Mouse (Mus musculus) cerebellum, adult (tissue): ENCODE results near the gene Prap1.

ENCODE experiments used
- ATAC-seq: cut with Nextera tagmentation; 2 replicates; pipeline ENCODE4 v1.9.2; 2017; ENCODE audit warnings: mild to moderate bottlenecking, moderate library complexity, mixed read lengths; ENCODE audit not compliant: insufficient number of reproducible peaks, low FRiP score, low TSS enrichment

The Prap1 gene

GRCm38 (mm10) chr7:140081408-140082241 lies 11.6 kb upstream of the Prap1 start:
- 0 out of 2 replicates have a peak, but pooled peaks have one; percentile 13 for ATAC-seq

- ATAC-seq = peak; percentile 84
Observed at GRCm38 (mm10) chr7:140082242-140082678, 10.9 kb upstream of the Prap1 start, which contains the start of gene Caly. Gene Caly (minus strand): TSS chr7:140082548.

DNA sequence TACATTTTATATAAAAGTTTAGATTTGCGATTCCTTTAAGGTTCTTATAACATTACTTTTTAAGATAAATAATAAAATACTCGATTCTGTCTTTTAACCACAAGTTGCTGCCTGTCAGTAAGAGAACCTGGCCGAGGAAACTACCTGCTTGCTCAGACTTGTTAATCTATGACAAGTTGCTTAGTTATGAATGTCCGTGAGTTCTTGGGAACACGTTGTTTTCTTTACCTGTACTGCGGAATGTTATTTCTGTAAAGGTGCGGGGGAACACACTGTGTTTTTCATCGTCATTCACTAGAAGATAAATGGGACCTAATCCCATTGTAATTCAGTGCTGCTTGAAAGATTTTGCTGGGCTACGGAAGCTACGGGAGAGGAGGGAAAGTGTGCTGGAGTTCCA lies 2.6 kb upstream of the Prap1 start:
- no peak for ATAC-seq

- no peak for ATAC-seq
Observed at GRCm38 (mm10) chr7:140094954-140095353, 1.8 kb downstream of the Prap1 start.

GRCm38 (mm10) chr7:140095556-140095955 lies 2.4 kb downstream of the Prap1 start:
- ATAC-seq = no peak

- ATAC-seq = no peak
Observed at GRCm38 (mm10) chr7:140096055-140096454, 2.9 kb downstream of the Prap1 start.

DNA sequence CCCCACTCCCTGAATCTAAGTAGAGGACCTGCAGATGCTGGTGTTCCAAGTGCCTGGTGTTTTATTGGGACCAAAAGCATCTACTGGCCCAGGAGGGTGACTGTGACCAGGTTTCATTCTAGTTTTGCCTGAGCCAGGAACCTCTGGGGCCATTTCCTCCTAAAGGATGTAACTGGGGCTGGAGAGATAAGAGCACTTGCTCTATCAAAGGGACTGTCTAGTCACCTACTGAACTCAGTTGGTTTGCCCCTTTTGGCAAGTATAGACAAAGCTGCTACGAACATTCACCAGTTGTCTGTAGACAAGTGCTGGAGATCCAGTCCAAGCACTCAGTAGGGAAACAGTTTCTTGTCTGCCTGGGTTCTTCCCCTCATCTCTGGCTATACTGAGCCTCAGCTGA lies 5.3 kb downstream of the Prap1 start:
- no peak for ATAC-seq

- peak; percentile 46; the same call in 1 of the 2 replicates for ATAC-seq
Observed at GRCm38 (mm10) chr7:140101498-140101897, 8.3 kb downstream of the Prap1 start.

DNA sequence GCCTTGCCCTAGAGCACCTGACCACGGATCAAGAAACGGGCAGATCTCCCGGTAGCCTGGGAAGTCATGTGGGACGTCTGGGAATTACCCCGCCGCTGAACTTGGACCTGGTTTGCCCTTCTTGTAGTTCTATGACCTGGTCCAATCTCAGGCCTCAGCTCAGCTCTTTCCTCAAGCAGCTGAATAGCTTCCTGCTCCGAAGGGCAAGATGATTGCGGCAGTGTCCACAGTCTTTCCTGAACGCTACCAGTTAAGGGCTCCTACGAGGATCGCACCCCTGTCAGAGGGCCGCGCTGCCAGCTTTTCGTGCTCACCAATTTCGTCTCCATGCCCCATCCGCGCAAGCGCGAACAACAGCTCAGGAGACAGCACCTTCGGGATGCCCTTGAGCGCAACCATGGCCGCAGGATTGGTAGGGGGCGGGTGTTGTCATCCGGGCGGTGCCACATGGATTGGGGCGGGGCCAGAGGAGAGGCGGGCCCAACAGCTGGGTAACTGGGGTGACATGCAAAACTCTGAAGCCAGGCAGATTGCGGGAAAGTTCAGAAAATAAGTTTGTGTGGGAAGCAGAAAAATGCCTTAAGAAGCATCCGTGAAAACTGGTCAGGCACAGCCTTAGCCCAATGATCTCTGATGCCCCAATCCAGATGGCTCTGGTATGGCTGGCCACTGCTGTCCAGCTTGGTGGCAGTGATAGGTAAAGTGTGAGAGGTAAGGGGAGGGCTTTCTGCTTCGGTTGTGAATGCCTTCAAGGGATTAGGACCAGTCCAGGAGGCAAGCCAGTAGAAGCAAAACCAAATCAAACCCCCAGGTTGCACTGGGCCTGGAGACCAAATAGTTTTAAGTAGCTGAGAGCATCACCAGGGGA lies 9.0 kb downstream of the Prap1 start, which contains the start of gene Fuom:
Gene Fuom, minus strand, starts transcription at position 449 of the 868 bp plus-strand sequence.
- ATAC-seq = peak; percentile 87

DNA sequence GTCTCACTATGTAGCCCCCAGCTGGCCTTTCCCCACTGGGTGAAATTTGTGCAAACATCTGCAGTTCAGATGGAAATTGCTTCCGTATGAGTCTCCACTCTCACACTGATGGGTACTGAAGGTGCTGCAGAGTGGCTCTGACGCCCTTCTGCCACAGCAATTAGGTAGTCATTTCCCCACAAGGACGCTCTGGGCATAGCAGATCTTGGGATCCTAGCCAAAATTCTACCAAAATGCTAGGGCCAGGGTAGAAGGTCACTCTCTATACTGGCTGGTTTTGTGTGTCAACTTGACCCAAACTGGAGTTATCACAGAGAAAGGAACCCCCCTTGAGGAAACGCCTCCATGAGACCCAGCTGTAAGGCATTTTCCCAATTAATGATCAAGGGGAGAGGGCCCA lies 10.8 kb downstream of the Prap1 start:
- ATAC-seq = no peak

- no peak for ATAC-seq
Observed at GRCm38 (mm10) chr7:140111943-140112342, 18.7 kb downstream of the Prap1 start.

DNA sequence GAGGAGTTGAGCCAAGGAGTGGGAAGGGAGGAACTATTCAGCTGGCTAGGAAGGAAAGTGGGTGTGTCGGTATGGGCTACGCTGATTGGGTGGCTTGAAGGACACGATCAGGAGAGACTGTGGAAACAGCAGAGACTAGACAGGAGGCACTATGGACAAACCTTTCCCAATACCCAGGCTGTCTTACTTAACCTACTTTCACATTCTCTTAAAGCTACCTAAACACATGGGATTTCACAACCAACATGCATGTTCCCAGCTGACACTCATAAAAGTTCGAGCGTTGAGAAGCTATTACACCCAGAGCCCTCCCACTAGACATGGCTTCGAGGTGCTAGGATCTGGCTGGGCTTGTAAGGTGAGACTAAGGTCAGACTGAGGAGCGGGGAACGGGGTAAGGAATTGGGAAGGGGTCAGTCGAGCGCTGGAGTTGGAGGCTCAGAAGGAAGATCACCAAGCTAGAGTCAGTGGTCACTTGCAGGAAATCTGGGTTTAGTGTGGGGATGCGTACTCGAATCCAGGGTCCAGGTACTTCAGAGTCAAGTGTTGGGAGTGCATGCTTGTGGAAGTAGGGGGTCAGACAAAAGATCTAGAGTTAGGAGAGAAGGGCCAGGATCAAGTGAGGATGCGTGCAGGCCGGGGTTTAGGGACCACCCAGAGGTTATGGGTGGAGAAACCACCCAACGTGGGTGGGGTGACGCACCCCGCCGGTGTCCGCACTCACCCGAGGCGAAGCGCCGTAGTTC lies 22.6 kb downstream of the Prap1 start, which contains the start of gene Paox:
Gene Paox, plus strand, starts transcription at position 217 of the 746 bp plus-strand sequence.
- ATAC-seq = peak; percentile 57

DNA sequence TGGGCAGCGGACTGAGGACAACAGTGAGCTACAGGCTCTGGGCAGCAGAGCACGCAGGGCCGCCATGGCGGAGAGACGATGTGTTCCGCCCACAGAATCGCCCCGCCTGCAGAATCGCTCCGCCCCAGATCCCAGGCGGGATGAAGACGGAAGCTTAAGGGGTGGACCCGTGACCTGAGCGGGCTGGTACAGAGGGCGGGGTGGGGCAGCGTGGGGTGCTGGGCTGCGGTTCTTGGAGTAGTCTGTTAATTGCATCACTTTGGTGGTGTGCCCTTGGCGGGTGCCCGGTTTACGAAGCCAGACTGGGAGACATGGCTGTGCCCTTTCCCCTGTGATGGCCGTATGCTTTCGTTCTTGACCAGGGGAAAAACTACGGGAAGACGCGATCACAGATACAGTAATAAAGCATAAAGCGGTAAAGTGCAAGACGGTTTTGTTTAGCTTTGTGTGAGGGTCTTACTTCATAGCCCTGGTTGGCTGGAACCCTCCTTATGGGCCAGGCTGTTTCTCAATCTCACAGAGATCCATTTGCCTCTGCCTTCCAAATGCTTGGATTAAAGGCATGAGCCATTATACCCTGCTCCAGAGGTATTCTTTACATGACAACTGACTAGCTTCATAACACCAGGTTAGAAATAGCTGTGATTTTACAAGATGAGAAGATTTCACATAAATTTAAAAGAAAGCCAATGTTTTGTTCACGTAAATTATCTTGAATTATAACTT lies 23.3 kb downstream of the Prap1 start, which contains the start of gene Echs1:
Gene Echs1, minus strand, starts transcription at position 148 of the 726 bp plus-strand sequence.
- ATAC-seq = peak; percentile 98

DNA sequence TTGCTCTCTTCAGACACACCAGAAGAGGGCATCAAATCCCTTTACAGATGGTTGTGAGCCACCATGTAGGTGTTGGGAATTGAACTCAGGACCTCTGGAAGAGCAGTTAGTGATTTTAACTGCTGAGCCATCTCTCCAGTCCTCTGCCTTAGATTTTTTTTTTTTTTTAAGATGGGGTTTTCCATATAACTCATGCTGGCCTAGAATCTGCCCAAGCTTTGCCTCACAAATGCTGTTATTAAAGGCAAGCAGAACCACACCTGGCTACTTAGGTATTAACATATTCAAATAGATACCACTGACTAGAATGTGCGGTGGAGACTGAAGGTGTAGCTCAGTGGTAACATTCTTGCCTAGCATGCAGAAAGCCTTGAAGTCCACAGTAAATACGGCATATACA lies 27.3 kb downstream of the Prap1 start:
- ATAC-seq = no peak

DNA sequence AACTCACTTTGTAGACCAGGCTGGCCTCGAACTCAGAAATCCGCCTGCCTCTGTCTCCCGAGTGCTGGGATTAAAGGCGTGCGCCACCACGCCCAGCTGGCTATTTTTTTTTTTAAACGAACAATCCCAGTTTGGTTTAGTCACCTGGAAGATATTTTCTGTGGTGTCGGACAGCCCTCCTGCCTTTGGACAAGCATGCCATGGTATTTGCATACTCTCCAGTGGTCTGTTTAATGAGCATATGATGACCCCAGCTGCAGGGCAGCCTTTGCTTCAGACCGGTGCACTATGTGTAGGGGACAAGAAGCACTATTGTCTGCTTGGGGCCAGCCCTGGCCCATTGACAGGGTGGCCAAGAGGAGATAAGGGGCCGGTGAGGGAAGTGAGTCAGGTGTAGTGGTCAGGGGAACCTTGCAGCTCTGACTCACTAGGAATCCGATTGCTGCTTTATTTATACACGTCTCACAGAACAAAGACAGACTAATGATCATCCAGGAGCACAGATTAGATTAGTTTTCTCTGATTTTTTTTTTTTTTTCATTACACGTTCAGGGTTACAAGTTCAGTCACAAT lies 28.2 kb downstream of the Prap1 start:
- no peak for ATAC-seq

DNA sequence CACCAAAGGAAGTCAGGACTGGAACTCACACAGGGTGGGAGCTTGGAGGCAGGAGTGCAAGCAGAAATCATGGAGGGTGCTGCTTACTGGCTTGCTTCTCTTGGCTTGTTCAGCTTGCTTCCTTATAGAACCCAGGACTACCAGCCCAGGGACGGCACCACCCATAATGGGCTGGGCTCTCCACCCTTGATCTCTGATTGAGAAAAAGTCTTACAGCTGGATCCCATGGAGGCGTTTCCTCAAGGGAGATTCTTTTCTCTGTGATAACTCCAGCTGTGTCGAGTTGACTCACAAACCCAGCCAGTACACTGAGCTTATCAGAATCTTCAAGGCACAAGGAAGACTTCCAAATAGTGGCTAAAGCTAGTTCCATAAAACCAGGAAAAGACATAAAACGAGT lies 29.6 kb downstream of the Prap1 start:
- ATAC-seq = no peak

- no peak for ATAC-seq
Observed at GRCm38 (mm10) chr7:140124382-140124781, 31.2 kb downstream of the Prap1 start.

DNA sequence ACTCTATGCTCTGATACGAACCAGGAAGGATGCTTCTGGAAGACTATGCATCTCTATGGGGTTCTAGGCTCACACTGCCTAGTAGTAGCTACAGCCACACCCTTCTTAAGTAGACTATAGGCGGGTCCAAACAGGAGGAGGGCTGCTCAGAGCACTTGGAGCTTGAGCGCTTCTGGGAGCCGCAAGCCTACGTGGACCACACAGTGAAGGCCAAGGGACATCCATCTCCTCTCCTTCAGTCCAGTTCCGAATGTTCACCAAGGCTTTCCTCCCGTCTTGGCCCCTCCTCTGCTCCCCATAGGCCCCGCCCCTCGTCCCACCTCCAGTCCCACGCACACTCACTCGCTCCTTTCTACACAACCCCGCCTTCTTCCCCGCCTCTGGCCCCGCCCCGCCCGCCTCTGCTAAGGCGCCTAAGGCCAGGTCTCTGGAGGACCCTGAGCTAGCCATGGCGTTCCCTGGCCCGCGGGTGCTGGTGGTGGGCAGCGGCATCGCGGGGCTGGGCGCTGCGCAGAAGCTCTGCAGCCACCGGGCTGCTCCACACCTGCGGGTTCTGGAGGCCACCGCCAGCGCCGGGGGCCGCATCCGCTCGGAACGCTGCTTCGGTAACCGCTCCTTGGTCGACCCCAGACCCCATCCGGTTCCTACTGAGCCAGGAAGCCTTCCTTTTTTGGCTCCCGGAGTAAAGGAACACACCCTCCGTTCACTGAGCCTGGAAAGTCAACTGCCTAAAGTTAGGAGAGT lies 32.3 kb downstream of the Prap1 start:
- ATAC-seq = peak; percentile 94

DNA sequence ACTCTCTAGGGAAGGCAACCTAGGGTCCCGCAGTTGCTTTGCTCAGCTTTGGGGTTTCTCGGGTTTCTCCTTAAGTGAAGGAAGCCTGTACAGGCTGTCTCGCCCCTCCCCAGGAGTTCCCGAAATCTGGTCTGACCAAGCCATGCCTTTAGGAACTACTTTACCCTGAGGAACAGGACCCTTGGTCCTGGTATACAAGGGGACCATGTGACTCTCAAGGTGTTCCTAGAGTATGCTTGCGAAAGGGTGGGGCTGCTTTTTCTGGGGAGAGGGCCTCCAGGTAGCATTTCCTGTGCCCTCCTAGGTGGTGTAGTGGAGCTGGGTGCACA lies 32.8 kb downstream of the Prap1 start:
- ATAC-seq = no peak
